Mouse (Mus musculus): ENCODE measurements around the gene Twnk.

Twnk gene

GRCm38 (mm10) chr19:45002301-45002700, 3.2 kb upstream of the Twnk start:
- DNase-seq (ENCODE audit: low read depth, low spot score): peak; percentile 36

GRCm38 (mm10) chr19:45003740-45004516, 1.5 kb upstream of the Twnk start:
- DNase-seq (ENCODE audit: low read depth, low spot score): no peak

- peak; percentile 98 for DNase-seq (ENCODE audit: low read depth, low spot score)
Measured at GRCm38 (mm10) chr19:45005957-45006712, 672 bp downstream of the Twnk start, which contains the start of gene Mrpl43. Gene Mrpl43 (minus strand): TSS chr19:45006442.

GRCm38 (mm10) chr19:45007021-45007420, 1.6 kb downstream of the Twnk start:
- peak; percentile 35 for DNase-seq (ENCODE audit: low read depth, low spot score)

- DNase-seq (ENCODE audit: low read depth, low spot score): no peak
Measured at GRCm38 (mm10) chr19:45007425-45008191, 2.1 kb downstream of the Twnk start.

GRCm38 (mm10) chr19:45010646-45011045, 5.2 kb downstream of the Twnk start:
- DNase-seq (ENCODE audit: low read depth, low spot score): no peak

GRCm38 (mm10) chr19:45012219-45012618, 6.8 kb downstream of the Twnk start:
- no peak for DNase-seq (ENCODE audit: low read depth, low spot score)

- peak; percentile 79 for DNase-seq (ENCODE audit: low read depth, low spot score)
Measured at GRCm38 (mm10) chr19:45012636-45013035, 7.2 kb downstream of the Twnk start.

- DNase-seq (ENCODE audit: low read depth, low spot score): peak; percentile 65
Measured at GRCm38 (mm10) chr19:45013581-45014225, 8.2 kb downstream of the Twnk start.

- no peak for DNase-seq (ENCODE audit: low read depth, low spot score)
Measured at GRCm38 (mm10) chr19:45014335-45014971, 9.0 kb downstream of the Twnk start, which contains the start of gene Lzts2. Gene Lzts2 (plus strand): TSS chr19:45014414.

- DNase-seq (ENCODE audit: low read depth, low spot score): peak; percentile 47
Measured at GRCm38 (mm10) chr19:45014981-45015402, 9.5 kb downstream of the Twnk start.

- DNase-seq (ENCODE audit: low read depth, low spot score): peak; percentile 76
Measured at GRCm38 (mm10) chr19:45015518-45016281, 10.2 kb downstream of the Twnk start.

GRCm38 (mm10) chr19:45016341-45017215, 11.1 kb downstream of the Twnk start:
- peak; percentile 92 for DNase-seq (ENCODE audit: low read depth, low spot score)

GRCm38 (mm10) chr19:45017216-45017771, 11.8 kb downstream of the Twnk start:
- peak; percentile 92 for DNase-seq (ENCODE audit: low read depth, low spot score)

- peak; percentile 83 for DNase-seq (ENCODE audit: low read depth, low spot score)
Measured at GRCm38 (mm10) chr19:45017909-45018308, 12.4 kb downstream of the Twnk start.

GRCm38 (mm10) chr19:45018351-45018831, 12.9 kb downstream of the Twnk start:
- peak; percentile 44 for DNase-seq (ENCODE audit: low read depth, low spot score)

GRCm38 (mm10) chr19:45020348-45020747, 14.9 kb downstream of the Twnk start:
- DNase-seq (ENCODE audit: low read depth, low spot score): no peak

GRCm38 (mm10) chr19:45021362-45021761, 15.9 kb downstream of the Twnk start:
- DNase-seq (ENCODE audit: low read depth, low spot score): no peak

GRCm38 (mm10) chr19:45023993-45024392, 18.5 kb downstream of the Twnk start:
- DNase-seq (ENCODE audit: low read depth, low spot score): no peak

Data from brain, adult 2 months (tissue).